Mouse (Mus musculus) midbrain, postnatal 0 days (tissue): ENCODE data around the gene Palld. TPM values are rescaled to one million over a fixed set of nuclear protein-coding genes. Genes with fewer than 3 reads are reported as not detected.

Experiments used
- ATAC-seq: fragments of 200-750 bp; cut with Nextera tagmentation; 2 replicates; pipeline ENCODE4 v1.8.0; 2017; ENCODE audit warnings: moderate number of reproducible peaks, mild to moderate bottlenecking, moderate TSS enrichment, moderate library complexity; ENCODE audit not compliant: low FRiP score
- DNase-seq: peaks from one replicate; pipeline ENCODE4 v3.0.0-alpha.2; 2015; ENCODE audit warnings: low spot score
- H3K27ac ChIP-seq: fragments of 300-500 bp; sonication (generic); 2 replicates; pipeline ENCODE4 v1.5.1; 2014; ENCODE audit warnings: low read depth, mild to moderate bottlenecking, low read length, mixed read lengths
- H3K27me3 ChIP-seq: fragments of 300-500 bp; sonication (generic); 2 replicates; pipeline ENCODE4 v1.6.1; 2014; ENCODE audit warnings: low read length, control low read depth, mixed read lengths; ENCODE audit not compliant: insufficient read depth
- H3K36me3 ChIP-seq: fragments of 300-500 bp; sonication (generic); 2 replicates; pipeline ENCODE4 v1.6.1; 2014; ENCODE audit warnings: low read length, control low read depth, mixed read lengths; ENCODE audit not compliant: insufficient read depth
- H3K4me1 ChIP-seq: fragments of 300-500 bp; sonication (generic); 2 replicates; pipeline ENCODE4 v1.6.1; 2014; ENCODE audit warnings: mild to moderate bottlenecking, control low read depth, antibody characterized with exemption, low read length, mixed read lengths; ENCODE audit not compliant: insufficient read depth
- H3K4me2 ChIP-seq: fragments of 300-500 bp; sonication (generic); 2 replicates; pipeline ENCODE4 v1.6.1; 2014; ENCODE audit warnings: low read depth, mild to moderate bottlenecking, low read length, mixed read lengths; ENCODE audit not compliant: poor library complexity, severe bottlenecking
- H3K4me3 ChIP-seq: fragments of 300-500 bp; sonication (generic); 2 replicates; pipeline ENCODE4 v1.5.1; 2014; ENCODE audit warnings: low read depth, mild to moderate bottlenecking, low read length, moderate library complexity
- H3K9ac ChIP-seq: fragments of 300-500 bp; sonication (generic); replicated peaks from 2 replicates; pipeline ENCODE4 v1.6.1; 2014; ENCODE audit warnings: mild to moderate bottlenecking, low read length, moderate library complexity, mixed read lengths; ENCODE audit not compliant: poor library complexity, severe bottlenecking
- H3K9me3 ChIP-seq: fragments of 300-500 bp; sonication (generic); 2 replicates; pipeline ENCODE4 v1.6.1; 2016; ENCODE audit warnings: low read length, control low read depth
- CTCF ChIP-seq: IDR thresholded peaks from 2 replicates; pipeline ENCODE4 v1.5.1; 2016; ENCODE audit warnings: antibody characterized with exemption, mild to moderate bottlenecking
- WGBS: fragments of 180-500 bp; shearing (Covaris S2); extraction: QIAGEN DNeasy Blood & Tissue Kit; methylation state at CpG from one replicate; pipeline ENCODE4 v1.1.7; 2014; 5-methylcytosine and 5-hydroxymethylcytosine counted together
- polyA plus RNA-seq: library from polyadenylated mRNA; unstranded; fragments of >200 nt; fragmentation: Nextera tagmentation; extraction: Ambion mirVana; gene quantifications from 2 replicates; pipeline ENCODE4 v1.2.1, GENCODE M21; 2015
- total RNA-seq: library from RNA; depleted of rRNA; stranded (reverse); fragments of >200 nt; gene quantifications from 2 replicates; pipeline ENCODE4 v1.2.3, GENCODE M21; 2014

Palld gene
- total and polyA plus RNA-seq, 2 experiments from 2014 or later: 3.9 to 10.8 TPM

DNA sequence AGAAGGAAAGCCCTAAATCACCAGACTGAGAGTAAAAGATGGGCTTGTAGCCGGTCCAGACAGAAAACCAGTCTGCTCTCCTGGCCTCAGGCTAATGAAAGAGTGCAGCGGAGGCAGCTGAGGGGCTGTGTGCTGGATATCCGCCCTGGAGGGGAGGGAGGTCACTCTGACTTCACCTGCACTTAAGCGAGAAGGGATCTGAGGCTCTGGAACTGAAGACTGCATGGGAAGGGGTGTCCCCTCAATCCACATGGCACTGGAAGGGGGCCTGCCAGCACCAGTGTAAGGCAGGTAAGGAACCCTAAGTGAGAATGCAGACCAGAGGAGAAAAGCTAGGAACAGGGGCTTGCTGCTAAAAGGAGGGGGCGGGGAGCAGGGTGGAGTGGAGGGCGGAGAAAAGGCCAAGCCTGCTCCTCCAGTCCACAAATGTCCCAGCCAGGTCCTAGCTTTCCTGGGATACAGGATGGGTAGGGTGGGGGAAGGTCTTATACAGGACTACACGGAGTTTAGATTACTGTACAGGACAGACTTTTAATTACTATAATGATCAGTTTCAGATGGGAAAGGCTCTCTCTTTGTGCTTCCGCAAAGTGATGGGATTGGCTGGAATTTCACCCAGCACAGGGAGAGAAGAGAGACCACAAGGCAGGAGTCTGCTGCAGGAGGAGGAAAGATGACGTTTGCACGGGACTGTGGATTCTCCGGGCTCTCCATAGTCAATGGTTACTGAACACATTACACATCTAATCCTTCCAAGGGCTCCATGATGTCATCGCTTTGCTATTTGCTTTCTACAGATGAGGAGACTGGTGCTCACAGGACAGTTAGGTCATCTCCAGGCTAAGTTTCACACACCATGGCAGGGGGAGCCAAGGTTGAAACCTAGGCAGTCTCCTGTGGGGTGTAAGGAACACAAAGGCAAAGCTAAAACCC lies 278.7 kb downstream of the Palld start:
- Histone ChIP-seq H3K27ac (no peak overlapping the region), H3K9ac (no peak overlapping the region), H3K36me3 (no peaks in the 10 kb centered on the region), H3K4me2 (no peak overlapping the region), H3K4me1 (no peaks in the 10 kb centered on the region), H3K9me3 (no peaks in the 10 kb centered on the region), H3K4me3 (no peak overlapping the region), H3K27me3 (no peaks in the 10 kb centered on the region)
- no peak for TF ChIP-seq CTCF
- ATAC-seq: no peak
- WGBS: 45% methylated on average over 12 of the region's 12 CpGs
- DNase-seq: no peak

DNA sequence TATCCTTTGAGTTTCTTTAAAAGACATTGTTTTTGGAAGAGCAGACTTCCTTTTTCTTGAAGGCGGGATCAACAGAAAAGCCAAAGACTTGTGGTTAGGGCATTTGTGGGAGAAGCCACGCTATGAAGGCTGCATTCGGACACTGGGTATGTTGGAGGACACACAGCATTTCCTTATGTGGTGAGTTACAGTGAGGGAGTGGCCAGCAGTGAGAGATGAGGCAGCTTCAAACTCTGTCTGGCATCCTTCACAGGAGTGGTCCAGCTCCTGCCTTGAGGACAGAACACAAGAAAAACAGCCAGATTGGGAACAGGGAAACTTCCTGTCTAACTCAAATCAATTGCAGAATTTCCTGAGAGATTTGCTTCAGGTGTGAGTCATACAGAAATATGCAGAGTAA lies 281.2 kb downstream of the Palld start:
- WGBS: 86% methylated on average over 3 of the region's 3 CpGs

DNA sequence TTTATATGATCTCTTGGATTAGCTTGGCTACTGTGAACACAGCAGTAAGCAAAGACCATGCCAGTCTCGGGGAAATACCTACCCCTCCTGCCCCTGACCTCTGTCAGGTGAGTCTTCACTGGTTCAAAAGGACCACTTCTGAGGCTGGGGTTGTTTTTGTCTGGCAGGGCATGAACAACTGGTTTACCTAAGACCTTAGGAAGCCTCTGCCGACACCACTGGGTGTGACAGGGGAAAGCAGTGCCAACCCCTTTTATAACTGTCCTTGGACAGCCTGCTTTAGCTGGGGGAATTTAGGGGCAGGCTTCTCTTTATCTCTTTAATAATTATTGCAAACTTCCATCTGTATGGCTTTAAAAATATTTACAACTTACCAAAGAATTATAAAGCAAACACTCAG lies 284.8 kb downstream of the Palld start:
- Histone ChIP-seq H3K9me3 (no peaks in the 10 kb centered on the region), H3K4me3 (no peak overlapping the region), H3K4me1 (no peaks in the 10 kb centered on the region), H3K27me3 (no peaks in the 10 kb centered on the region), H3K4me2 (no peak overlapping the region), H3K27ac (no peak overlapping the region), H3K36me3 (no peaks in the 10 kb centered on the region), H3K9ac (no peak overlapping the region)
- ATAC-seq (no peak), DNase-seq (no peak)
- no peak for TF ChIP-seq CTCF
- 87% methylated on average over 2 of the region's 2 CpGs for WGBS

More for the DNA sequence above, 281.2 kb downstream of the Palld start:
- no peak for ATAC-seq
- no peak overlapping the region for H3K9ac ChIP-seq
- no peak for DNase-seq
- no peak overlapping the region for H3K4me3 ChIP-seq
- H3K4me1 ChIP-seq: no peaks in the 10 kb centered on the region
- no peaks in the 10 kb centered on the region for H3K9me3 ChIP-seq
- no peak overlapping the region for H3K4me2 ChIP-seq
- H3K36me3 ChIP-seq: no peaks in the 10 kb centered on the region
- no peak for TF ChIP-seq CTCF
- H3K27ac ChIP-seq: no peak overlapping the region
- H3K27me3 ChIP-seq: no peaks in the 10 kb centered on the region

DNA sequence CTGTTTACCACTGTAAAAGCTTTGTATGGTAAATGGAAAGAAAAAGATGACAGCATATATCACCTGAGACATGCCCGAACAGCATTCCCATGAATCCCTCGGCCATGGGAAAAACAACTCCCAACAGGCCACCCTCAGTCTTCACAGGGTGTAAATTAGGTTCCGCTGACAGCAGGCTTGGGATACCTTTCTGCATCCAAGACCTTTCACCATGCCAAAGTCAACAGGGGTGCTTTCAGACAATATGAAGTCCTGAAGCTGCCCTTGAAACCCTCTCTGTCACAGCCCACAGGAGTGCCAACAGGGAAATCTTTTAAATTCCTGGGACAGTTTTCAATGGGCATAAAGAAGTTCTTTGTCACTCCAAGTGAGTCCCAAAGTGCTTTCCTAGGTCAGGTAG lies 285.4 kb downstream of the Palld start:
- DNase-seq (no peak), ATAC-seq (no peak)
- Histone ChIP-seq H3K4me1 (no peaks in the 10 kb centered on the region), H3K4me2 (no peak overlapping the region), H3K27me3 (no peaks in the 10 kb centered on the region), H3K9ac (no peak overlapping the region), H3K4me3 (no peak overlapping the region), H3K27ac (no peak overlapping the region), H3K9me3 (no peaks in the 10 kb centered on the region), H3K36me3 (no peaks in the 10 kb centered on the region)
- 89% methylated on average over 3 of the region's 3 CpGs for WGBS
- no peak for TF ChIP-seq CTCF

DNA sequence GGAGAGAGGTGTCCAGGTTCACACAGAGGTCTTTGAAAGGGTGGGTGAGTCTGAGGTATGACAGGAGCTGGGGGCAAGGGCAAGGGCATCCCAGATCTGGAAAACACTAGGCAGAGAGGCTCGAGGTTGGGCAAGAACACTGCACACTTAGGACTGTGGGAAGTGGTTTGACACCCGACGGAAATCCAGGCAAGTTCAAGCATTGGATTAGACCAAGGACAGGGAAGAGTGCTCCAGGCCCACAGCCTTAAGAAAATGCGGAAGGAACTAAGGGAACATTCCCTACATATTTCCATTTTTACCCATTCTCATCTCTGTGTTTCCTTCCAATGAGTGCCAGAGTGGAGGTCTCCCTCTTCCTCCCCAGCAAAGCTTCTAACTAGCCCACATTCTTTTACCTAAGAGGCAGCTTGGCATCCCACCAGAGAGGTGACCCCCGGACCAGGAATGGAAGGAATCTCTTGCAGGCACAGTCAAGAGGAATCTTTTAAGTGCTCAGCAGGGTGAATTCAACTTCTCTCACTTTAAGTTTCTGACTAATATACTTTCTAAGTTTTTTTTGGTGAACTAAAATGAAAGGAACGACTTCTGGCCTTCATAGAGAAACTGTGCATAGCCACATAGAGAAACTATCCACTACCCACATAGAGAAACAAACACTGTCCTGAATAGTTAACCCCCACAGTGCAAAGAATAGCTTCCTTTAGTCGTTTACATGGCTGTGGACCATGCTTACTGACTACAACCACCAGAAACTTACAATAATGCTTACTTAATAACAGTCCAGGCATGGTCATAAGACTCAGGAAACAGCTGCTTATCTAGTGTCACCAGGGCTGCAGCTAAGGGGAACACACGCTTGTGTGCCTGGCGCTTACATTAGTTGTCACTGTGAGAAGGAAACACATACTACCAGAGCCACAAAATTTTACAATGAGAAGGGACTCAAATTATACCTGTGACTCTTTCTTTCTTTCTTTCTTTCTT lies 286.5 kb downstream of the Palld start:
- H3K9ac ChIP-seq: no peak overlapping the region
- no peaks in the 10 kb centered on the region for H3K9me3 ChIP-seq
- no peak for ATAC-seq
- WGBS: 80% methylated on average over 9 of the region's 9 CpGs
- H3K36me3 ChIP-seq: no peaks in the 10 kb centered on the region
- no peaks in the 10 kb centered on the region for H3K27me3 ChIP-seq
- no peaks in the 10 kb centered on the region for H3K4me1 ChIP-seq
- H3K27ac ChIP-seq: no peak overlapping the region
- no peak for DNase-seq
- H3K4me2 ChIP-seq: no peak overlapping the region
- no peak for TF ChIP-seq CTCF
- H3K4me3 ChIP-seq: no peak overlapping the region
